Mouse (Mus musculus): ENCODE measurements at regions not wholly inside any gene's neighbourhood (a gene's known extent, or its start where the extent isn't known, plus 50 kb on each side); places are given as distances from the start of the nearest gene placed in this dataset.

GRCm38 (mm10) chr13:116243272-116243784 lies 66.2 kb downstream of the Isl1 start:
- no peak for DNase-seq (ENCODE audit: low spot score in 2 of 2)

GRCm38 (mm10) chr13:116215101-116215500 lies 94.4 kb downstream of the Isl1 start:
- DNase-seq (ENCODE audit: low spot score in 2 of 2) = no peak

- DNase-seq (ENCODE audit: low spot score in 2 of 2) = no peak
Measured at GRCm38 (mm10) chr13:116213843-116214829, 95.4 kb downstream of the Isl1 start.

GRCm38 (mm10) chr13:116201177-116201920 lies 108.1 kb downstream of the Isl1 start:
- DNase-seq (ENCODE audit: low spot score in 2 of 2) = no peak

- no peak for DNase-seq (ENCODE audit: low spot score in 2 of 2)
Measured at GRCm38 (mm10) chr13:116187059-116187458, 122.4 kb downstream of the Isl1 start.

GRCm38 (mm10) chr13:116177781-116178180 lies 131.7 kb downstream of the Isl1 start:
- no peak for DNase-seq (ENCODE audit: low spot score in 2 of 2)

- DNase-seq (ENCODE audit: low spot score in 2 of 2) = no peak
Measured at GRCm38 (mm10) chr13:116174976-116175375, 134.5 kb downstream of the Isl1 start.

GRCm38 (mm10) chr13:116173866-116174265 lies 135.6 kb downstream of the Isl1 start:
- DNase-seq (ENCODE audit: low spot score in 2 of 2) = no peak

GRCm38 (mm10) chr13:116143022-116143421 lies 166.5 kb downstream of the Isl1 start:
- no peak for DNase-seq (ENCODE audit: low spot score in 2 of 2)

- DNase-seq (ENCODE audit: low spot score in 2 of 2) = no peak
Measured at GRCm38 (mm10) chr13:116118664-116119063, 190.8 kb downstream of the Isl1 start.

- DNase-seq (ENCODE audit: low spot score in 2 of 2) = peak in 1 of 2 experiments; percentile 6
Measured at GRCm38 (mm10) chr13:116111032-116111808, 198.3 kb downstream of the Isl1 start.

- no peak for DNase-seq (ENCODE audit: low spot score in 2 of 2)
Measured at GRCm38 (mm10) chr13:116110578-116110977, 198.9 kb downstream of the Isl1 start.

GRCm38 (mm10) chr13:116087541-116088308 lies 221.8 kb downstream of the Isl1 start:
- DNase-seq (ENCODE audit: low spot score in 2 of 2) = no peak

GRCm38 (mm10) chr13:116087140-116087539 lies 222.3 kb downstream of the Isl1 start:
- DNase-seq (ENCODE audit: low spot score in 2 of 2) = no peak

GRCm38 (mm10) chr13:116056976-116057647 lies 252.4 kb downstream of the Isl1 start:
- DNase-seq (ENCODE audit: low spot score in 2 of 2) = no peak

- DNase-seq (ENCODE audit: low spot score in 2 of 2) = no peak
Measured at GRCm38 (mm10) chr13:116056112-116056652, 253.3 kb downstream of the Isl1 start.

- DNase-seq (ENCODE audit: low spot score in 2 of 2) = no peak
Measured at GRCm38 (mm10) chr13:116036166-116036565, 273.3 kb downstream of the Isl1 start.

GRCm38 (mm10) chr13:116030152-116030720 lies 279.3 kb downstream of the Isl1 start:
- no peak for DNase-seq (ENCODE audit: low spot score in 2 of 2)

- no peak for DNase-seq (ENCODE audit: low spot score in 2 of 2)
Measured at GRCm38 (mm10) chr13:116028583-116028982, 280.9 kb downstream of the Isl1 start.

GRCm38 (mm10) chr13:116027147-116027546 lies 282.3 kb downstream of the Isl1 start:
- DNase-seq (ENCODE audit: low spot score in 2 of 2) = no peak

Measured in frontal cortex, postnatal 10 days (tissue).